Mouse (Mus musculus) urinary bladder, postnatal 4 days (tissue): ENCODE measurements at regions not wholly inside any gene's neighbourhood (a gene's known extent, or its start where the extent isn't known, plus 50 kb on each side); places are given as distances from the start of the nearest gene placed in this dataset.

ENCODE experiments used
- DNase-seq, 2 experiments: peaks; one replicate each; pipeline ENCODE4 v3.0.0; 2021 to 2022; ENCODE audit warnings: low spot score in 2 of 2

DNA sequence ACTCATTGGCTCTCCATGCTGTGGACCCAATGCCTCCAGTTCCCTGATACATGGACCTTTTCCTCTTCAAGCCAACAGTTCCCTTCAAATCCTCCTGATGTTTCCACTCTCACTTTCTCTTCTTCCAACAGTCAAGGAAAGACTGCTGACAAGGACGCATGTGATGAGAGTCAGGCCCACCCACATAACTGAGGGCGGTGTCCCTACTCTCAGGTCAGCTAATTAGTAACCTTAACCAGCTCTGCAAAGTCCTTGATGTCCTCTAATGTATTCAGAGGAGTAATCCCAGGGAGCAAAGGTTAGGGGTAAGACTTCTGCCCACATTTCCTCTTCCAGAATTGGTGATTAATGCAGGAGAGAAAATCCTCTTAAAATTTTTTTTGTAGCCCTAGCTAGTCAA, 139.7 kb downstream of the Ackr3 start:
- no peak for DNase-seq

- DNase-seq: no peak
These were observed 143.3 kb downstream of the Ackr3 start for GRCm38 (mm10) chr1:90347032-90347431.

GRCm38 (mm10) chr1:90349611-90350010, 145.8 kb downstream of the Ackr3 start:
- DNase-seq: no peak

DNA sequence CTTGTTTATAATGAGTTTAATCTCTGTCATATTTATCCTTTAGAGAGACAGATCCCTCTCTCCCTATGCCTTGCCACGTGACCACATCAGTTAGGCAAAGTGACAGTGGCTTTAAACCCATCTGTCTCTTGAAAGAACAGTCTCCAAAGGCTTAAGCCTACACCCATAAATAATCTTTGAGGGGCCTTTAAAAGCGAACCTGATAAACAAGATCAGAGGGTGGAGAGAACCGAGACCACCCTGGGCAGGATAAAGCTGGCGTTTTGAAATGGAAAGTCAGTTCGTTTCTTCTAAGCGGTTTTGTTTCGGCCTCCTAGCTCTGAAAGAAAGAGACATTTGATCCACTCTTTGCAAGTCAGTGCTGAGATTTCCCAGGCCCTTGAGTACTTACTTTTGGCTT, 149.5 kb downstream of the Ackr3 start:
- DNase-seq: peak in 1 of 2 experiments; percentile 24

DNA sequence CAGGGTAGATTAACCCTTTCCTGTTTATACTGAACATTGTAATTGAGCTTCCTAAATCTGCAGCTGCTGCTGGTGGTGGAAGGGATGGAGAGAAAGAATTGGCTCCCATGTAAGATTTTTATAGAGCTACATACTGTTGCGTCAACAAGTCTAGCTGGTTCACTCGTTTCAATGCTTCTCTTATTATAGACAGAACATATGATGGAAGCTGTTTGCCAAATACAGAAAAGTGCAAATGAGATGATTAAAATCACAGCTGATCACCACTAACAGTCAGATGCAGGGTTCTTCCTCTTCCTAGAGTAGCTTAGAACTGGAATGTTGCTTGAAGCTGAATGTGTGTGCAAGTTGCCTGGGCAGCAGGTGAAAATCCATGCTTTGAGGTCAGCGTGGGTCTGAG, 152.8 kb downstream of the Ackr3 start:
- DNase-seq: no peak

GRCm38 (mm10) chr1:90357391-90357790, 153.6 kb downstream of the Ackr3 start:
- DNase-seq: no peak

DNA sequence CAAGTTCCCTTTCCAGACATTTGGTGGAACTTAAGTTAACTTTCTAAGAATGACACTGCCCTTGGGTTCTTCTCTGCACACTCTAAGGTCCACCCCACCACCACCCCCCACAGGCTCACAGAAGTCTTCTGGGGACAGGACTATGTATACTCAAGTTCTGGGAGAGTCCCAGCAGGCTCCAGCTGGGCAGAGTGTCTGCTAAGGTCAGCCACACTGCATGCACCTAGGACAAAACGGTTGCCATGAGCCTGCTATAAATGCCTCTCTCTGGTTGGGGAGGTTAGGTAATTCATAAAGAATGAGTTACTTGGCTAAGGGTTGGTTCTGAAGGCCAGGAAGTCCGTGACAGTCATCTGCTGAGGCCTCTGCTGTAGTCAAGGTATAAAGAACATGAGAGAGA, 155.2 kb downstream of the Ackr3 start:
- no peak for DNase-seq

DNA sequence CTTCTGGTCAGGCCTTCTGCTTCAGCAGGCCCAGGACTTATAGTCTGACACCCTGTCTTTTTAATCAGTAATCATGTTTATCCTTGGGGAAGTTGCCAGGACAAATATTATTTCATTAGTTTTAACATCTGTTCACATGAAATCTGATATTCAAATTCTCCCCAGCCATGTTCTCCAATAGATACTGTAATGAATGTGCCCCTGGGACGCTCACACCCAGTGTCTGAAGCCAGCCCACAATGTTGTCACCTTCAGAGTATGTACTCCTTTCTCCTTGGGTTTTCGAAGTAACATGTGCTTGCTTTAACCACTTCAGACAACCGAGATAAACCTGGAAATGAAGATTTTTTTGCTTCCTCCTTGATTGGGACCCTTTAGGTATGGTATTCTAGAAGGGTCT, 156.3 kb downstream of the Ackr3 start:
- no peak for DNase-seq

- DNase-seq: no peak
These were observed 160.7 kb downstream of the Ackr3 start for GRCm38 (mm10) chr1:90364444-90364843.

GRCm38 (mm10) chr1:90368581-90368980, 164.8 kb downstream of the Ackr3 start:
- DNase-seq: no peak

- DNase-seq: no peak
These were observed 165.5 kb downstream of the Ackr3 start for GRCm38 (mm10) chr1:90369287-90369686.

DNA sequence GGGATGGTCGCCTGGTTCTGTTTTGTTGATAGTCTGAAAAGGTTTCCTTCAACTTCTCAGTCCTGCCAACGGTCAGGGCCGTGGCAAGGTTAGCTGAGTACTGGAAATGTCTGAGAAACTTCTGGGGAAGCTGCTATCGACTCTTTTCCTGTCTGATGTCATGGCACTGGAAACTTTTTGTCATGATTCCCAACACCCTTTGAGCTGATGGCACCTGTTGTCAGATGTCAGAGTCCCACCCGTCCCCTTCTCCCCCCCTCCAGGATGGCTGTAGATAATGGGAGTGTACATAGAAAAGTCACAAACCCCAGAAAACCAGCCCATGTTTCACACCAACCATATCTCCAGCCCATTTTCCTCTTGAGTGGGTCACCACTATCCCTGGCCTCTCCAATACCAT, 167.0 kb downstream of the Ackr3 start:
- no peak for DNase-seq

- no peak for DNase-seq
These were observed 169.2 kb downstream of the Ackr3 start for GRCm38 (mm10) chr1:90373001-90373400.

DNA sequence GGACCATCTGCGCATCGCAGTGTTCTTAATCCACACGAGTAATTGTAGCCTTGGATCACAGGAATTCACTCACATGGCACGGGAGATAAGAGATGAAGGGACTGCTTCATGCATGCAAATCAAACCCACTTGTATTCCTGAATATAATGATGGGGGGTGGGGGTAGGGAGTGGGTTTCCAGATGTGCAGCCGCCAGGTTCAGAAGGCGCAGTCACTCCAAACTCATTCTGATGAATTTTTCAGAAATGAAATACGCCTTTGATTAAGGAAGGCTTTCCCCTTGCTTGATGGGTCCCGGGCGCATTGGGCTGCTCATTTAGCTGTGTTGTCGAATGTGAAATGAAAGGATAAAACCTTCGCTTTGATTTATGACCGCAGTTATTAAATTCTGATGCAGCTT, 170.7 kb downstream of the Ackr3 start:
- DNase-seq: no peak

DNA sequence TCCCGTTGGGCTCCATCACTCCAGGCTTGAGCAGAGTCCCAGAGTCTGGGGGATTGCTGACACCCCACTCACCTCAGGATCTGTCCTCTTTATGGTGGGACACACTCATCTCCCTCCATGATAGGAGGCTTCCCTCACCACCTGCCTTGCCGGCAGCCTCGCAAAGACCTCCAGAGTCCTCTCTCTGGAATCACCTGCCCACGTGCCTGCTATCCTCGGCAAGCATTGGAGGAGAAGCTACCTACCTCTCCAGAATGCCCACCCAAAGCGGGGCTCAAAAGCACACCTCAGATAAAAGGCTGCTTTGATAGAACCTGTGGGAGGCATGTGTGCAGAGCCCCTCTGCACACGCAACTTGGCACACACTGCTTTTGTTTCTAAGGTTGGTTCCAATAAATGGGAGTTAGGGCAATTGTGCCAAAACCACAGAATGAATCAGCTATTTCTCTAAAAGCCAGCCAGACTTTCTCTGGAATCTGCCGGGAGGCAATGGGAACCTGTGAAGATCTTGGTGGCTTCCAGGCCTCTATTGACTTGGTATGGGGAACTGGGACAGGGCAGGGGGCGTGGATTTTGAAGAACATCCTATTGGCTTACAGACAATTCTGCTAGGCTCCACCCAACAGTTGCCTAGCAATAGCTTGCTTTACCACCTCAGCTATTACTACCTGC, 176.4 kb downstream of the Ackr3 start:
- no peak for DNase-seq

GRCm38 (mm10) chr1:90382941-90383470, 179.2 kb downstream of the Ackr3 start:
- no peak for DNase-seq

DNA sequence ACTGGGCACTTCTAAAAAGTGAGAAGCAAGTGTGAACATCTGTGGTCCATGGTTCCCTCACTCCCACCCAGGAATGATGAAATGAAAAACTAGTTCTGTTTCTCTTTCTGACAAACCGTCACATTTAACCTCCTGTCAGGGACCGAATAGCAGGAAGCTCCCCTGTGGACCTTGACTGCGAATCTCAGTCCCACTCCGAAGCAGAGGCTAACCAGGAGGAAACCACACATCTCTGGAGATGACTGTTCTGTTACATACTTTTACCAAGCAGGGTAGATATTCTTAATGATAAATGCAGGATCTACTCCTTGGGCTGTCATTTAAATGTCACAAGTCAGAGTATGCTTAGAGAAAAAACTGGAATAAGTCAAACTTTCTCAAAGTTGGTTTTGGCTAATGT, 181.2 kb downstream of the Ackr3 start:
- no peak for DNase-seq

GRCm38 (mm10) chr1:90386792-90387191, 183.0 kb downstream of the Ackr3 start:
- DNase-seq: no peak

DNA sequence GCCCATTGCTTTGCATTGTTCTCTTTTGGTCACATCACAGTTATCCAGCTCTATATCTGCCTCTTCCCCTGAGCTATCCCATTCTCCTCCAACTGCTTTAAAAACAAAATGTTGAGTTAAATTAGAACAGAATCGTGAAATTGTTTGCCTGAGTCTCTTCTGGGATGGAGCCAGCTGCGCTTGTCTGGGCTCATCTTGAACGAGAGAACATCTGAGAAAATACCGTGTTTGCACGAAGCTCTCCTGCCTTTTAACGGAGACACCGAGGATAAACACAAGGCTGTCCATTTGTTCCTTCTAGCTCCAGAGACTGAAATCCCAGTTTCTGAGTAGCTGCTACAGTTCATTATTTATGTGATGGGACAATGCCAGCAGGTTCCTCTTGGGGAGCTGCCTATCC, 186.6 kb downstream of the Ackr3 start:
- no peak for DNase-seq

GRCm38 (mm10) chr1:90393861-90394260, 190.1 kb downstream of the Ackr3 start:
- no peak for DNase-seq

DNA sequence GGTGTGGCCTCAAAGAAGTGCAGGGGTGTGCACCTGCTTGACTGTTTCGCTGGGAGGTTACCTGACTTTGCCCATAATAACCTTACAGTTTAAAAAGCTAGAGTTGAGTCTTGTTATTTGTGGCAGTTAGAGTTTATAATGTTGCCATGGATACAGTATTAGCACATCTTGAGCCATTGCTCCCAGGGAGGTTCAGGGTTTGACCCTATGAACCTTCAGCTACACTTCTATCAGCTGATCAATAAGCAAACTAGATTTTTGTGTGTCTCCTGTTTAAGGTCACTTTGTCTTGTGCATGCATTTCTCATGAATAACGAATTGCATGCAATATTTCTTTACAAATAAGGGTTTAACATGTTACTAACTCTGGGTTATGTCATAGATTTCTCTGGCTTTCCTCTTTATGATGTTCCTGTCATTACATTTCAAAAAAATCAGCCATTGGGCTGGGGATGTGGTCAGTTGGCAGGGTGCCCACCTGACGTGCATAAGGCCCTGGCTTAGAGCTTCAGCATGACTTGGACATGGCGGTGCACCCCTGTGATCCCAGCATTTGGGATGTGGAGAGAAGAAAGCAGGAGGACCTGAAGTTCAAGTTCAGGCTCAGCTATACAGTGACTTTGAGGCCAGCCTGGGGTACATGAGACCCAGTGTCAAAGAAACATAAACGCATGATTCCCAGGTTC, 191.7 kb downstream of the Ackr3 start:
- no peak for DNase-seq

DNA sequence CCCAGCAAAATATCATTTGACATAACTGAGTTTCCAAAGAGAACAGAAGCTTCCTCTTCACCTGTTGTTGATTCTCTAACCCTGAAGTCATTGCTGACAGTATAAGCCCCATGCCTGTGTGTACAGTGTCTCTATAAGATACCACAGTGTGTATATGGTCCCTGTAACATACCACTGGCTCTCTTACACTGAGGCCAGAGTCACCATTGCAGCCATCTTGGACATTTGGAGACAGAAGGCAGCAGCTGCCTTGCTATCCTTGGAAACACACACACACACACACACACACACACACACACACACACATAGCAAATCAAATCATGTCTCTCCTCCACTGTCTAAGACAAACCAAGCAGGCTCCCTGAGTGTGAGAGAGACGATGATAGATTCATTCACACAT, 192.9 kb downstream of the Ackr3 start:
- no peak for DNase-seq

DNA sequence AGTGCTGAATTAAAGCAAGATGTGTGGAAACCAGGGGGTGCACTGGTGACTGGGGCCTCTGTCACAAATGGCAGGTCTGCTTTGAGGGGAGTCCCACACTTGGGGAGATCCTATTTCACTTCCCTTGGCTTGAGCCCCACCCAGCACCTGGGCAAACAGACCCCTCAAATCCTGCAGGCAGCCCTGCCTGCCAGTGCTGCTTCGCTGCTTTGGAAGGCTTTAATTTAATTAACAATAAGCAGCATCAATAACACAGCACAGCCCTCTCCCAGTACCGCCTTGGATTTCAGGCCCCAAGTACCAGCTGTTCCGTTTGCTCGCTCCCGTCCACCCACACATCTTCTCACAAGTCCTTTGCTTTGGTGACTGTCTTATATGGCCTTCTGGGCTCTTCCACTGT, 193.6 kb downstream of the Ackr3 start:
- no peak for DNase-seq
